Mouse (Mus musculus) MEL (cell line): ENCODE measurements around the gene Rapgef2. TPM values are rescaled to one million over a fixed set of nuclear protein-coding genes. Genes with fewer than 3 reads are reported as not detected.

Experiments used
- DNase-seq: peaks from one replicate; pipeline ENCODE4 v3.0.0; 2011; ENCODE audit warnings: low read depth, low spot score
- H3K27ac ChIP-seq: 2 replicates; pipeline ENCODE4 v1.5.1; 2012; ENCODE audit warnings: low read depth, mild to moderate bottlenecking, control low read depth, low read length, moderate library complexity; ENCODE audit not compliant: control insufficient read depth
- H3K27me3 ChIP-seq, 2 experiments: fragments of 150-350 bp in 1 of 2; sonication (generic) in 1 of 2; 2 replicates each; pipeline ENCODE4 v1.6.1; 2012; ENCODE audit warnings: low read length in 2 of 2, mild to moderate bottlenecking in 2 of 2, improper control_type of control experiment in 1 of 2, moderate library complexity in 1 of 2; ENCODE audit not compliant: insufficient read depth in 2 of 2, control insufficient read depth in 1 of 2
- H3K36me3 ChIP-seq, 2 experiments: 2 replicates each; pipeline ENCODE4 v1.6.1; 2012 to 2014; ENCODE audit warnings: low read length in 2 of 2, improper control_type of control experiment in 1 of 2, inconsistent platforms in 1 of 2, mild to moderate bottlenecking in 1 of 2; ENCODE audit not compliant: insufficient read depth in 2 of 2, control insufficient read depth in 1 of 2
- H3K4me1 ChIP-seq, 2 experiments: fragments of 150-350 bp in 1 of 2; sonication (generic) in 1 of 2; 2 replicates each; pipeline ENCODE4 v1.6.1; 2012; ENCODE audit warnings: low read length in 2 of 2, improper control_type of control experiment in 1 of 2, mild to moderate bottlenecking in 1 of 2; ENCODE audit not compliant: insufficient read depth in 2 of 2, control insufficient read depth in 1 of 2
- H3K4me3 ChIP-seq, 2 experiments: fragments of 150-350 bp in 1 of 2; sonication (generic) in 1 of 2; 2 replicates each; pipeline ENCODE4 v1.5.1; 2012; ENCODE audit warnings: low read depth in 2 of 2, low read length in 2 of 2, mild to moderate bottlenecking in 2 of 2, moderate library complexity in 2 of 2, control low read depth in 1 of 2, improper control_type of control experiment in 1 of 2; ENCODE audit not compliant: control insufficient read depth in 1 of 2, insufficient read depth in 1 of 2
- H3K79me2 ChIP-seq: 2 replicates; pipeline ENCODE4 v1.6.1; 2012; ENCODE audit warnings: mild to moderate bottlenecking, low read length, moderate library complexity; ENCODE audit not compliant: control insufficient read depth, poor library complexity, insufficient read depth
- H3K9ac ChIP-seq: 2 replicates; pipeline ENCODE4 v1.6.1; 2012; ENCODE audit warnings: low read depth, mild to moderate bottlenecking, control low read depth, low read length, moderate library complexity; ENCODE audit not compliant: control insufficient read depth, poor library complexity, severe bottlenecking
- H3K9me3 ChIP-seq: fragments of 150-350 bp; sonication (generic); replicated peaks from 2 replicates; pipeline ENCODE4 v1.6.1; 2012; ENCODE audit warnings: mild to moderate bottlenecking, low read length, improper control_type of control experiment, moderate library complexity; ENCODE audit not compliant: insufficient read depth
- BHLHE40 ChIP-seq: IDR thresholded peaks from 2 replicates; pipeline ENCODE4 v1.6.1; 2012; ENCODE audit warnings: low read depth, mild to moderate bottlenecking, inconsistent platforms, low read length, improper control_type of control experiment, borderline replicate concordance
- CHD2 ChIP-seq: IDR thresholded peaks from 2 replicates; pipeline ENCODE4 v1.6.1; 2011; ENCODE audit warnings: low read length, improper control_type of control experiment
- E2F4 ChIP-seq: IDR thresholded peaks from 2 replicates; pipeline ENCODE4 v1.6.1; 2011; ENCODE audit warnings: low read depth, low read length, improper control_type of control experiment, borderline replicate concordance
- ELF1 ChIP-seq: IDR thresholded peaks from 2 replicates; pipeline ENCODE4 v1.6.1; 2014; ENCODE audit warnings: low read depth, mild to moderate bottlenecking, inconsistent platforms, low read length, improper control_type of control experiment, moderate library complexity
- ETS1 ChIP-seq: IDR thresholded peaks from 2 replicates; pipeline ENCODE4 v1.6.1; 2012; ENCODE audit warnings: low read depth, mild to moderate bottlenecking, inconsistent platforms, low read length, improper control_type of control experiment, moderate library complexity
- JUND ChIP-seq: IDR thresholded peaks from 2 replicates; pipeline ENCODE4 v1.6.1; 2011; ENCODE audit warnings: low read depth, mild to moderate bottlenecking, improper control_type of control experiment, low read length
- MAFK ChIP-seq: IDR thresholded peaks from 2 replicates; pipeline ENCODE4 v1.6.1; 2011; ENCODE audit warnings: low read depth, mild to moderate bottlenecking, low read length, improper control_type of control experiment, borderline replicate concordance
- MAX ChIP-seq: IDR thresholded peaks from 2 replicates; pipeline ENCODE4 v1.6.1; 2011; ENCODE audit warnings: low read length, improper control_type of control experiment
- MAZ ChIP-seq: IDR thresholded peaks from 2 replicates; pipeline ENCODE4 v1.6.1; 2012; ENCODE audit warnings: low read depth, mild to moderate bottlenecking, inconsistent platforms, low read length, improper control_type of control experiment
- MYB ChIP-seq: IDR thresholded peaks from 2 replicates; pipeline ENCODE4 v1.6.1; 2011; ENCODE audit warnings: mild to moderate bottlenecking, low read depth, low read length, improper control_type of control experiment
- NELFE ChIP-seq: IDR thresholded peaks from 2 replicates; pipeline ENCODE4 v1.6.1; 2011; ENCODE audit warnings: low read depth, low read length, improper control_type of control experiment
- NRF1 ChIP-seq: IDR thresholded peaks from 2 replicates; pipeline ENCODE4 v1.6.1; 2014; ENCODE audit warnings: low read depth, mild to moderate bottlenecking, inconsistent platforms, low read length, improper control_type of control experiment, moderate library complexity; ENCODE audit not compliant: poor library complexity, insufficient read depth, severe bottlenecking
- POLR2A ChIP-seq, 2 experiments: IDR thresholded peaks; 2 replicates each; pipeline ENCODE4 v1.6.1; 2011 to 2012; ENCODE audit warnings: low read length in 2 of 2, mild to moderate bottlenecking in 2 of 2, control low read depth in 1 of 2, improper control_type of control experiment in 1 of 2, low read depth in 1 of 2, moderate library complexity in 1 of 2; ENCODE audit not compliant: control insufficient read depth in 1 of 2, insufficient read depth in 1 of 2, poor library complexity in 1 of 2
- POLR2AphosphoS5 ChIP-seq: IDR thresholded peaks from 2 replicates; pipeline ENCODE4 v1.6.1; 2012; ENCODE audit warnings: low read depth, borderline replicate concordance, mild to moderate bottlenecking, inconsistent platforms, low read length, moderate library complexity, mixed read lengths
- RAD21 ChIP-seq: IDR thresholded peaks from 2 replicates; pipeline ENCODE4 v1.6.1; 2011; ENCODE audit warnings: mild to moderate bottlenecking, low read depth, low read length, improper control_type of control experiment
- RCOR1 ChIP-seq: IDR thresholded peaks from 2 replicates; pipeline ENCODE4 v1.6.1; 2012; ENCODE audit warnings: low read depth, mild to moderate bottlenecking, inconsistent platforms, low read length, improper control_type of control experiment
- SMC3 ChIP-seq: IDR thresholded peaks from 2 replicates; pipeline ENCODE4 v1.6.1; 2011; ENCODE audit warnings: low read depth, low read length, improper control_type of control experiment
- UBTF ChIP-seq: IDR thresholded peaks from 2 replicates; pipeline ENCODE4 v1.6.1; 2012; ENCODE audit warnings: low read depth, mild to moderate bottlenecking, inconsistent platforms, low read length, improper control_type of control experiment, moderate library complexity, borderline replicate concordance; ENCODE audit not compliant: insufficient read depth
- USF1 ChIP-seq: IDR thresholded peaks from 2 replicates; pipeline ENCODE4 v1.6.1; 2014; ENCODE audit warnings: low read depth, mild to moderate bottlenecking, inconsistent platforms, low read length, improper control_type of control experiment, moderate library complexity
- ZC3H11A ChIP-seq: IDR thresholded peaks from 2 replicates; pipeline ENCODE4 v1.6.1; 2012; ENCODE audit warnings: low read depth, mild to moderate bottlenecking, inconsistent platforms, low read length, improper control_type of control experiment
- ZKSCAN1 ChIP-seq: IDR thresholded peaks from 2 replicates; pipeline ENCODE4 v1.6.1; 2012; ENCODE audit warnings: low read depth, mild to moderate bottlenecking, inconsistent platforms, low read length, improper control_type of control experiment, moderate library complexity
- ZMIZ1 ChIP-seq: IDR thresholded peaks from 2 replicates; pipeline ENCODE4 v1.6.1; 2012; ENCODE audit warnings: low read depth, mild to moderate bottlenecking, inconsistent platforms, low read length, improper control_type of control experiment, moderate library complexity
- polyA plus RNA-seq, 2 experiments: library from polyadenylated mRNA; stranded (reverse) in 1 of 2; unstranded in 1 of 2; fragments of >175 nt in 1 of 2; fragments of >200 nt in 1 of 2; gene quantifications; 2 replicates each; pipeline versions ENCODE4 v1.2.1 to v1.2.4; 2012; ENCODE audit warnings: low replicate concordance in 2 of 2, low read depth in 1 of 2; ENCODE audit not compliant: insufficient read length in 2 of 2, insufficient read depth in 1 of 2, missing spikeins in 1 of 2
- total RNA-seq: library from RNA; depleted of rRNA; stranded (reverse); fragments of 300-350 nt; gene quantifications from 2 replicates; pipeline ENCODE4 v1.2.3, GENCODE M21; 2012

The Rapgef2 gene
- total and polyA plus RNA-seq, 3 experiments, result 4.2 to 4.6 TPM; not detected in 1

DNA sequence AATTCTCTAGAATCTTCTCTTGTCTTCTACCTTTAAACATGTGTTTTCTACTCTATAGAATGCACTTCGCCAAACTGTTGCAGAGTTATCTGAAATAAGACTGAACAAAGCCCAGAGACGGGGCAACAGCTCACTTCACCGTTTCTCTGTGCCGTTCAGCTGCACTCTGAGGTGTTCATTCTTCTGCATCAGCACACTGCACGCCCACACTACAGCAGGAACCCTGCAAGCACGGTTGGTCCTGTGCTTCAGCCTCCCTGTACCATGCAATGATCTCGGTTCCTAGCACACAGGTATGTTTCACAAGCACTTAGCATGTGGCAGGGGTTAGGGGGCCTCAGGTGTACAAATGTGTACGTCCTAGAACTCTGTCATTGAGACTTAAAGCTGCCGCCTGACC, 32.9 kb downstream of the Rapgef2 start:
- Histone ChIP-seq H3K36me3 (peaks cover 0 to 11% of the 10 kb centered on the region in 2 experiments; a peak in 2 of 4 replicates), H3K27ac (no peak overlapping the region), H3K79me2 (peaks cover 2% of the 10 kb centered on the region; the same call in 1 of the 2 replicates)
- no peak for TF ChIP-seq MAX
- no peak for TF ChIP-seq RCOR1
- no peak for TF ChIP-seq POLR2A (IDR thresholded peaks at IDR 0.05; ENCODE audit: control insufficient read depth in 1 of 2, insufficient read depth in 1 of 2, low read depth in 1 of 2, low read length in 2 of 2, poor library complexity in 1 of 2)
- TF ChIP-seq RAD21, result no peak
- no peak for TF ChIP-seq E2F4
- no peak for TF ChIP-seq ZMIZ1
- TF ChIP-seq ETS1, result no peak
- TF ChIP-seq ELF1, result no peak
- no peak for TF ChIP-seq UBTF
- no peak for TF ChIP-seq ZKSCAN1
- TF ChIP-seq ZC3H11A, result no peak
- no peak for TF ChIP-seq BHLHE40
- no peak for TF ChIP-seq JUND
- no peak for TF ChIP-seq NELFE
- TF ChIP-seq POLR2AphosphoS5, result no peak
- TF ChIP-seq NRF1, result no peak
- no peak for TF ChIP-seq MYB
- TF ChIP-seq MAFK, result no peak
- TF ChIP-seq, all 39 proteins: peak for 0
- H3K9ac ChIP-seq, result no peak overlapping the region
- no peaks in the 10 kb centered on the region for H3K27me3 ChIP-seq
- peaks cover 5 to 7% of the 10 kb centered on the region in 2 experiments for H3K4me1 ChIP-seq
- H3K9me3 ChIP-seq, result no peaks in the 10 kb centered on the region
- no peak overlapping the region for H3K4me3 ChIP-seq
- no peak for DNase-seq

- no peak overlapping the region for H3K27ac ChIP-seq
- H3K27me3 ChIP-seq, result no peaks in the 10 kb centered on the region
- no peak overlapping the region for H3K4me3 ChIP-seq
- DNase-seq, result no peak
- peaks cover 0 to 12% of the 10 kb centered on the region in 2 experiments; a peak in 2 of 4 replicates for H3K36me3 ChIP-seq
- no peak for TF ChIP-seq USF1
- no peak for TF ChIP-seq E2F4
- no peak for TF ChIP-seq MAZ
- TF ChIP-seq ZKSCAN1, result no peak
- TF ChIP-seq ZC3H11A, result no peak
- TF ChIP-seq SMC3, result no peak
- TF ChIP-seq CHD2, result no peak
- peaks cover 2% of the 10 kb centered on the region; the same call in 1 of the 2 replicates for H3K79me2 ChIP-seq
- no peaks in the 10 kb centered on the region for H3K9me3 ChIP-seq
- H3K4me1 ChIP-seq, result peaks cover 5 to 7% of the 10 kb centered on the region in 2 experiments
- no peak overlapping the region for H3K9ac ChIP-seq
Measured at GRCm38 (mm10) chr3:79252921-79253394, 33.4 kb downstream of the Rapgef2 start.
